Mouse (Mus musculus) MEL (cell line): ENCODE measurements around the gene Csdc2. TPM values are rescaled to one million over a fixed set of nuclear protein-coding genes. Genes with fewer than 3 reads are reported as not detected.

ENCODE experiments used
- DNase-seq: peaks from one replicate; pipeline ENCODE4 v3.0.0; 2011; ENCODE audit warnings: low read depth, low spot score
- H3K27ac ChIP-seq: 2 replicates; pipeline ENCODE4 v1.5.1; 2012; ENCODE audit warnings: low read depth, mild to moderate bottlenecking, control low read depth, low read length, moderate library complexity; ENCODE audit not compliant: control insufficient read depth
- H3K27me3 ChIP-seq, 2 experiments: fragments of 150-350 bp in 1 of 2; sonication (generic) in 1 of 2; 2 replicates each; pipeline ENCODE4 v1.6.1; 2012; ENCODE audit warnings: low read length in 2 of 2, mild to moderate bottlenecking in 2 of 2, improper control_type of control experiment in 1 of 2, moderate library complexity in 1 of 2; ENCODE audit not compliant: insufficient read depth in 2 of 2, control insufficient read depth in 1 of 2
- H3K36me3 ChIP-seq, 2 experiments: 2 replicates each; pipeline ENCODE4 v1.6.1; 2012 to 2014; ENCODE audit warnings: low read length in 2 of 2, improper control_type of control experiment in 1 of 2, inconsistent platforms in 1 of 2, mild to moderate bottlenecking in 1 of 2; ENCODE audit not compliant: insufficient read depth in 2 of 2, control insufficient read depth in 1 of 2
- H3K4me1 ChIP-seq, 2 experiments: fragments of 150-350 bp in 1 of 2; sonication (generic) in 1 of 2; 2 replicates each; pipeline ENCODE4 v1.6.1; 2012; ENCODE audit warnings: low read length in 2 of 2, improper control_type of control experiment in 1 of 2, mild to moderate bottlenecking in 1 of 2; ENCODE audit not compliant: insufficient read depth in 2 of 2, control insufficient read depth in 1 of 2
- H3K4me3 ChIP-seq, 2 experiments: fragments of 150-350 bp in 1 of 2; sonication (generic) in 1 of 2; 2 replicates each; pipeline ENCODE4 v1.5.1; 2012; ENCODE audit warnings: low read depth in 2 of 2, low read length in 2 of 2, mild to moderate bottlenecking in 2 of 2, moderate library complexity in 2 of 2, control low read depth in 1 of 2, improper control_type of control experiment in 1 of 2; ENCODE audit not compliant: control insufficient read depth in 1 of 2, insufficient read depth in 1 of 2
- H3K79me2 ChIP-seq: 2 replicates; pipeline ENCODE4 v1.6.1; 2012; ENCODE audit warnings: mild to moderate bottlenecking, low read length, moderate library complexity; ENCODE audit not compliant: control insufficient read depth, poor library complexity, insufficient read depth
- H3K9ac ChIP-seq: 2 replicates; pipeline ENCODE4 v1.6.1; 2012; ENCODE audit warnings: low read depth, mild to moderate bottlenecking, control low read depth, low read length, moderate library complexity; ENCODE audit not compliant: control insufficient read depth, poor library complexity, severe bottlenecking
- H3K9me3 ChIP-seq: fragments of 150-350 bp; sonication (generic); replicated peaks from 2 replicates; pipeline ENCODE4 v1.6.1; 2012; ENCODE audit warnings: mild to moderate bottlenecking, low read length, improper control_type of control experiment, moderate library complexity; ENCODE audit not compliant: insufficient read depth
- CHD1 ChIP-seq: IDR thresholded peaks from 2 replicates; pipeline ENCODE4 v1.6.1; 2012; ENCODE audit warnings: low read depth, mild to moderate bottlenecking, inconsistent platforms, low read length, improper control_type of control experiment
- CTCF ChIP-seq, 3 experiments: IDR thresholded peaks in 2 of 3; conservative IDR thresholded peaks in 1 of 3; 2 replicates each; pipeline ENCODE4 v1.5.1; 2011 to 2012; ENCODE audit warnings: low read length in 3 of 3, low read depth in 2 of 3, mild to moderate bottlenecking in 2 of 3, improper control_type of control experiment in 1 of 3, inconsistent platforms in 1 of 3, mixed read lengths in 1 of 3, moderate library complexity in 1 of 3; ENCODE audit not compliant: control insufficient read depth in 1 of 3, insufficient read depth in 1 of 3, poor library complexity in 1 of 3, severe bottlenecking in 1 of 3
- E2F4 ChIP-seq: IDR thresholded peaks from 2 replicates; pipeline ENCODE4 v1.6.1; 2011; ENCODE audit warnings: low read depth, low read length, improper control_type of control experiment, borderline replicate concordance
- ELF1 ChIP-seq: IDR thresholded peaks from 2 replicates; pipeline ENCODE4 v1.6.1; 2014; ENCODE audit warnings: low read depth, mild to moderate bottlenecking, inconsistent platforms, low read length, improper control_type of control experiment, moderate library complexity
- ETS1 ChIP-seq: IDR thresholded peaks from 2 replicates; pipeline ENCODE4 v1.6.1; 2012; ENCODE audit warnings: low read depth, mild to moderate bottlenecking, inconsistent platforms, low read length, improper control_type of control experiment, moderate library complexity
- GABPA ChIP-seq: IDR thresholded peaks from 2 replicates; pipeline ENCODE4 v1.6.1; 2012; ENCODE audit warnings: low read depth, mild to moderate bottlenecking, inconsistent platforms, low read length, improper control_type of control experiment, moderate library complexity
- MAFK ChIP-seq: IDR thresholded peaks from 2 replicates; pipeline ENCODE4 v1.6.1; 2011; ENCODE audit warnings: low read depth, mild to moderate bottlenecking, low read length, improper control_type of control experiment, borderline replicate concordance
- MAZ ChIP-seq: IDR thresholded peaks from 2 replicates; pipeline ENCODE4 v1.6.1; 2012; ENCODE audit warnings: low read depth, mild to moderate bottlenecking, inconsistent platforms, low read length, improper control_type of control experiment
- MXI1 ChIP-seq: IDR thresholded peaks from 2 replicates; pipeline ENCODE4 v1.6.1; 2011; ENCODE audit warnings: mild to moderate bottlenecking, low read depth, low read length, improper control_type of control experiment
- MYB ChIP-seq: IDR thresholded peaks from 2 replicates; pipeline ENCODE4 v1.6.1; 2011; ENCODE audit warnings: mild to moderate bottlenecking, low read depth, low read length, improper control_type of control experiment
- NELFE ChIP-seq: IDR thresholded peaks from 2 replicates; pipeline ENCODE4 v1.6.1; 2011; ENCODE audit warnings: low read depth, low read length, improper control_type of control experiment
- POLR2A ChIP-seq, 2 experiments: IDR thresholded peaks; 2 replicates each; pipeline ENCODE4 v1.6.1; 2011 to 2012; ENCODE audit warnings: low read length in 2 of 2, mild to moderate bottlenecking in 2 of 2, control low read depth in 1 of 2, improper control_type of control experiment in 1 of 2, low read depth in 1 of 2, moderate library complexity in 1 of 2; ENCODE audit not compliant: control insufficient read depth in 1 of 2, insufficient read depth in 1 of 2, poor library complexity in 1 of 2
- RAD21 ChIP-seq: IDR thresholded peaks from 2 replicates; pipeline ENCODE4 v1.6.1; 2011; ENCODE audit warnings: mild to moderate bottlenecking, low read depth, low read length, improper control_type of control experiment
- SIN3A ChIP-seq: IDR thresholded peaks from 2 replicates; pipeline ENCODE4 v1.6.1; 2012; ENCODE audit warnings: low read length, improper control_type of control experiment, inconsistent platforms
- TAL1 ChIP-seq: IDR thresholded peaks from 2 replicates; pipeline ENCODE4 v1.6.1; 2012; ENCODE audit warnings: mild to moderate bottlenecking, inconsistent platforms, low read length, moderate library complexity, mixed read lengths
- ZKSCAN1 ChIP-seq: IDR thresholded peaks from 2 replicates; pipeline ENCODE4 v1.6.1; 2012; ENCODE audit warnings: low read depth, mild to moderate bottlenecking, inconsistent platforms, low read length, improper control_type of control experiment, moderate library complexity
- ZMIZ1 ChIP-seq: IDR thresholded peaks from 2 replicates; pipeline ENCODE4 v1.6.1; 2012; ENCODE audit warnings: low read depth, mild to moderate bottlenecking, inconsistent platforms, low read length, improper control_type of control experiment, moderate library complexity
- polyA plus RNA-seq, 2 experiments: library from polyadenylated mRNA; stranded (reverse) in 1 of 2; unstranded in 1 of 2; fragments of >175 nt in 1 of 2; fragments of >200 nt in 1 of 2; gene quantifications; 2 replicates each; pipeline versions ENCODE4 v1.2.1 to v1.2.4; 2012; ENCODE audit warnings: low replicate concordance in 2 of 2, low read depth in 1 of 2; ENCODE audit not compliant: insufficient read length in 2 of 2, insufficient read depth in 1 of 2, missing spikeins in 1 of 2
- total RNA-seq: library from RNA; depleted of rRNA; stranded (reverse); fragments of 300-350 nt; gene quantifications from 2 replicates; pipeline ENCODE4 v1.2.3, GENCODE M21; 2012

Gene Csdc2
- total and polyA plus RNA-seq, 3 experiments, result not detected

DNA sequence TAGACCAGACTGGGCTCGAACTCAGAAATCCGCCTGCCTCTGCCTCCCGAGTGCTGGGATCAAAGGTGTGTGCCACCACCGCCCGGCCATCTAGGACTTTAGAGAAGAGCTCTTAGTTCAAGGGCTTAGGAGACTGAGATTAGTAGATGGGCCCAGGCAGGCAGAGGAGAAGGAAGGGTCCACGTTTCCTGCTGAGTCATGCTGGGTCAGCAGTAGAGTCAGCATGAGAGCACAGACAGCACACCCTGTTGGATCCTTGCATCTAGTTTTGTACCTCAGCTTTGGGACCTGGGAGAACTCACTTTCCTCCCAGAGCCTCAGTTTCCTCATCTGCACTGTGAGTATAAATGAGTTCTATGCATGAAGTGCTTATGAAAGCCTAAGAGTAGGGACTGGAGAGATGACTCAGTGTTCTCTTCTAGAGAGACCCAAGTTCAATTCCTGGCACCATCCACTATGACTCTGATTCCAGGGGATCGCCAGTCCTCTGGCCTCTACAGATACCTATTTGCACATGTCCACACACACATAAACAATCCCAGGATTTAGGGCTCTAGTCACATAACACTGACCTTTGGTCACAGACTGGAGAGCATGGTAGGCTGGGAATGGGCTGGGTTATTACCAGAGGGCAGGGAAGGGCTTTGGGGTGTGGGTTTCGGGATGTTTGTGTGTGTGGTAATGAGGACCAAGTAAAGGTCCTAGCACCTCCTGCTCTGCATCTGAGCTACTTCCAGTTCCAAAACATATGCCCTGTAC lies 44.6 kb upstream of the Csdc2 start:
- Histone ChIP-seq H3K36me3 (peaks cover 17 to 22% of the 10 kb centered on the region in 2 experiments), H3K9me3 (no peaks in the 10 kb centered on the region), H3K9ac (no peak overlapping the region), H3K79me2 (peaks cover 3% of the 10 kb centered on the region), H3K4me3 (no peak overlapping the region), H3K27me3 (no peaks in the 10 kb centered on the region), H3K27ac (peak overlapping the region; percentile 11; the same call in 1 of the 2 replicates), H3K4me1 (peaks cover 11 to 16% of the 10 kb centered on the region in 2 experiments; a peak in 3 of 4 replicates)
- TF ChIP-seq CHD1 (no peak), RAD21 (no peak), GABPA (peak; percentile 99), E2F4 (no peak), POLR2A (IDR thresholded peaks at IDR 0.05; ENCODE audit: control insufficient read depth in 1 of 2, insufficient read depth in 1 of 2, low read depth in 1 of 2, low read length in 2 of 2, poor library complexity in 1 of 2) (no peak), MAFK (peak; percentile 88)
- peak; percentile 71 for DNase-seq

DNA sequence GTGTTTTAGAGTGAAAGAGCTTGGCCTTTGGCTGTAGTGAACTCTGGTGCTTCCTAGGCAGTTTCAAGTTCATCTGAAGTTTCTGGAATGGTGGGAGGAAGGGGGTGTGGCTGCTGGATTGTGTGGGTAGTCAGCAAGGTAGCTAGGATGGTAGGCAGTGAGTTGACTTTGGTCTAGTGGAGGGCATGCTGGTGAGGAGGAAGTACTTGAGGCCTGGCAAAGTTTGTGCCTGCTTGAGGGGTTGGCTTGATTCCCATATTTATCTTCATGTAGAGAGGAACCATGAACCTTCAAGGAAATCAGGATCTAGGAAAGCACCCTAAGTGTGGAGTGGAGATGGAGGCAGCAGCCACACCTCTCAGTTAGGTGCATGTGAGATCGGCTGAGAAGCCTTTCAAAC lies 42.6 kb upstream of the Csdc2 start:
- H3K9ac ChIP-seq, result no peak overlapping the region
- H3K4me3 ChIP-seq, result no peak overlapping the region
- peaks cover 17 to 22% of the 10 kb centered on the region in 2 experiments for H3K36me3 ChIP-seq
- peaks cover 11 to 16% of the 10 kb centered on the region in 2 experiments; a peak in 3 of 4 replicates for H3K4me1 ChIP-seq
- no peaks in the 10 kb centered on the region for H3K9me3 ChIP-seq
- H3K27me3 ChIP-seq, result no peaks in the 10 kb centered on the region
- no peaks in the 10 kb centered on the region for H3K79me2 ChIP-seq
- no peak for DNase-seq
- no peak overlapping the region for H3K27ac ChIP-seq
- TF ChIP-seq ZKSCAN1 (no peak), NELFE (no peak), ZMIZ1 (no peak), ETS1 (no peak), SIN3A (no peak)

DNA sequence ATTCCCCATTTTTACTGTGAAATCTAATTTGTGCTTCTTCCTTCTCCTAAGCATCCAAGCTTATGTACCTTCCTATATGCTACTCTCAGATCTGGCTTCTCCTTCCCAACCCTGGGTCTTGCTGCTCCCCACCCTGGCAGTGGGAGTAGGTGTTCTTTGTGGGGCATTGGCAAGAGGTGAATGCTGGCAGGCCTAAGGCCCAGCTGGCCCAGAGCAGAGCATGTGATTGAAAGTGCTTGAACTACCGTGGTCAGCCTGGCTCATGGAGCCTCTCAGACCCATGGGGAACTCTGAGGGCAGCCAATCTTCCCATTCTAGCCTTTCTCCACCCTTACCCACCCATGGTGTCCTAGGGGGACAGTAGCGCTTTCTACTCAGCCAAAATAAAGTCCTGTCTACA lies 40.2 kb upstream of the Csdc2 start:
- TF ChIP-seq MAFK, result no peak
- TF ChIP-seq CTCF (IDR thresholded peaks at IDR 0.05 in 2 of 3, conservative IDR thresholded peaks at IDR 0.05 in 1 of 3; ENCODE audit: control insufficient read depth in 1 of 3, insufficient read depth in 1 of 3, low read depth in 2 of 3, low read length in 3 of 3, poor library complexity in 1 of 3, severe bottlenecking in 1 of 3), result no peak
- TF ChIP-seq MAZ, result no peak
- TF ChIP-seq MXI1, result no peak
- no peak for TF ChIP-seq TAL1
- TF ChIP-seq ELF1, result no peak
- TF ChIP-seq MYB, result no peak
- H3K4me3 ChIP-seq, result no peak overlapping the region
- H3K27me3 ChIP-seq, result no peaks in the 10 kb centered on the region
- DNase-seq, result no peak
- peaks cover 2 to 11% of the 10 kb centered on the region in 2 experiments; a peak in 3 of 4 replicates for H3K4me1 ChIP-seq
- no peaks in the 10 kb centered on the region for H3K79me2 ChIP-seq
- H3K9me3 ChIP-seq, result no peaks in the 10 kb centered on the region
- H3K36me3 ChIP-seq, result peaks cover 8 to 13% of the 10 kb centered on the region in 2 experiments
- no peak overlapping the region for H3K9ac ChIP-seq
- no peak overlapping the region for H3K27ac ChIP-seq
